Mouse (Mus musculus): ENCODE data around the gene Fbxl17.

Fbxl17 gene

DNA sequence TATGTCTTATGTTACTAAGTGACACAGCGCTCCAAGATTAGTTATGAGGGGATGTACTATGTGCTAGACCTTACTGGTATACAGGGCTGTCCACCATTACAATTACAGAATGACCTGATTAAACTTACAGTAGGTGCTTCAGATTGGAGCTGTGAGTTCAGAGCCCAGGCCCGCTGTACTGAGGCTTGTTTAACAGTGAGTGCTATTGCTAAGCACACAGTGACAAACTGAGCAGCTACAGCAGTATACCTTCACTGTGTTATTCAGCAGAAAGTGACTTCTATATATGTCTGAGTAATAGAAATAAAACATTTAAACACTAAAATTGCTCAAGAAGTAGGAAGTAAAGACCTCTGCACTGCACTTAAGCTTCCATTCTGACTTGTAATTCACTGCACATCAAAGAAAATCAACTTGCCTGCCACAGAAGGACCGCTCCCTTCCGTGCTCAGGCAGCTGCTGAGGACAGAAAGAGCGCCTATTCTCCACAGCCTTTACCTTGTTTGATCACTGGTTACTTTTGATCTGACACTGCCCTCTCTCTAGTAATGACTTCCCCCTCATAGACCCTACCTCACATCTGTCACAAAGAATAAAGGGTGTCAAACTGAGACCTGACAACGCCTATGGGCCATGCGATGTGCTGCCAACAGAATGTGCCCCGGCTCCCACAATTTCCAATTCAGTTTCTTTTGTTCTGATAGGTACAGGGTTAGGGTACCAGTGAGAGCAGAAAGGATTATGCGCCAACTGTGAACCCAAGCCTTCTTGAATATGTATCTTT, 39.9 kb downstream of the Fbxl17 start:
- no peak for ATAC-seq (ENCODE audit: low TSS enrichment)

- ATAC-seq (ENCODE audit: low TSS enrichment): peak; percentile 72
Measured at GRCm38 (mm10) chr17:63458052-63458451, 41.8 kb downstream of the Fbxl17 start.

- peak; percentile 47; the same call in 1 of the 2 replicates for ATAC-seq (ENCODE audit: low TSS enrichment)
Measured at GRCm38 (mm10) chr17:63451311-63452006, 48.4 kb downstream of the Fbxl17 start.

GRCm38 (mm10) chr17:63447691-63448090, 52.1 kb downstream of the Fbxl17 start:
- ATAC-seq (ENCODE audit: low TSS enrichment): no peak

DNA sequence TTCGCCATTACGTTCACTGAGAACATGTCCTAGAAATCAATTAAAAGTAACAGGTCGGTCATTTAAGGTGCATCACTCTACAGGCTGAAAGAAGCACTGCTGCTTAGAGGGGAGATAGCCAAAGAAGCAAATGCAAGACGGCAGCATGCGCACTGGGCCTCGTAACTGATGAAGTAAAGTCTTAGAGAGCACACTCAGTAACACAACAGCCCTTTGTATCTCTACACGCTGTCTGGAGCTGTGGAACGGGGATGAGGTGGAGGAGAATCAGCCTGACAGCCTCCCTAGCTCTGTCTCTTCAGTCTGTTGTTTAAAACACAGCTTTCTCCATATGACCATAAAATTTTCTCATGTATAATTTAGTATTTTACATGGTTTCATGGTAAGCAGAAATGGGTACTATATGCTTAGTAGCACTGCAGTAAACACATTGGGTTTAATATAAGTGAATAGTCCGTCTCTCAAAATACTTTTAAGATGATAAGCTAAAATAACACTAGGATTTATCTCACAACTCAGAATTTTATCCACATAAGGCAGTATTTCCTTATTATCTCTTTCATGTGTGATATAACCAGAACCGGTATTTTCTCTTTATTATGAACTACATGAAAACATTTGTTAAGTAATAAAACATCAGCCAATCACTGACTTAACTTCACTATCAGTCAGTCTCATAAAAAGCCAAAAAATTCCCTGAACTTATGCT, 52.7 kb downstream of the Fbxl17 start:
- ATAC-seq (ENCODE audit: low TSS enrichment): peak; percentile 36

DNA sequence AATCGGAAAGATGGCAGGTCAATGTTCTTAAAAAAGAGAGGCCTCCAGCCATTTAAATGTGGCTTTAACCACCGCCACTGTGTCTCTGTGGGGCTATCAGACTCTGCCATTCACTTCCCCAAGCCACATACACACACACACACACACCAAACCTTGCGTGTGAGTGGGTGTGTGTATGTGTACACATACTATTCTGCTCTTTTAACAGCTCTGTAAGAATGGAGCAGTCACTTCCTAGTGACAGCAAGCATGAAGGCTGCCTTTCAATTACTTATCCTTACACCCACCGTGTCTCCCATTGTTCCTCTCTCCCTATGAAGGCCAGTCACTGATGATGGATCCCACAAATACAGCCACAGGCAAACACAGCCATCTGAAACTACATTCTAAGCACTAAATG, 54.6 kb downstream of the Fbxl17 start:
- no peak for ATAC-seq (ENCODE audit: low TSS enrichment)

DNA sequence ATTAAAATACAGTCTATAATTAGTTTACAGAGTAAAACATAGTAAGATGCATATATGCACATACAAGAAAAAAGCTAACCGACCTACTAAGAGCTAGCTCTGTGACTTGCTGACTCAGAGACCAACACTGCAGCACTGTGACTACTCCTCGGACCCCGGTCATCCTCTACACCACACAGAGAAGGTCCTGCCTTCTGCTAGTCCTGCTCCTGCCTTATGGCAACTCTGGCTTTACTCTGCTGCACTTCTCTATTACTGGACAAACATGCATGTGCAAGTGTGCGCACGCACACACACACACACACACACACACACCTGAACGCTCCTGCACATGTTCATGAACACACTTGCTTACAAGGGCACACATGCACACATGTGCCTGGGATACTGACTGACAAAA, 62.4 kb downstream of the Fbxl17 start:
- ATAC-seq (ENCODE audit: low TSS enrichment): no peak

DNA sequence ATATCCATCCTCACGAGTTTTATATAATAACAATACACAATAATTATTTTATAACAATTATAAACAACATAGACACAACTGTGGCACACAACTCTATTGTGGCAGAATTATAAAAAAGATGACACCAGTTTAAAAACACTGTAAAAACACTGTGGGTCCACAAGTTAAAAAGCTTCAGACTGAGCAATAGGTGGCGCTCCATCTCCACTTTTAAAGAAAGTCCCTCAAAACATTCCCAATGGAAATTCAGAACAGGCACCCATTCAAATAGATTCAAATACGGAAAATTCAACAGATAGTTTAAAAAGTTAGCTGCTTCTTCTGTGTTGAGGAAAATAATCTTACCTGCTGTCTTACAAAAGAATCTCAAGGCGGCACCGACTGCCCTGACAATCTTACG, 65.7 kb downstream of the Fbxl17 start:
- ATAC-seq (ENCODE audit: low TSS enrichment): peak; percentile 62; the same call in 1 of the 2 replicates

DNA sequence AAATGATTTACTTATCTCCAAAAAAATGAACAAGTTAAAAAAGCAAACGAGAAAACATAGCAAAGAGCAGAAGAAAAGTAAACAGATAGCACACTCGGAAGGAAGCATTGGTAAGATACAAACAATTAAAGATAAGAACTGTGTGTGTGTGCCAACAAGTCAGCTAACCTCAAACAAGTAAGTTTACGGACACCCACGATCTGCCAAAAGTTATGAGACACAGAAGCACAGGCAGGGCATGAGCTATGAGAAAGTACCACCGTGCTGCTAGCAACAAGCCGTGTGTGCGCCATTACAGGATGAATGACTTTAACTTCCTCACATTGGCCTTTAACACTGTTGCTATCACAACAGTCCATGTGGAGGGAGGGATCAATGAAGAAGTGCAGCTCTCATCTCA, 68.2 kb downstream of the Fbxl17 start:
- ATAC-seq (ENCODE audit: low TSS enrichment): no peak

DNA sequence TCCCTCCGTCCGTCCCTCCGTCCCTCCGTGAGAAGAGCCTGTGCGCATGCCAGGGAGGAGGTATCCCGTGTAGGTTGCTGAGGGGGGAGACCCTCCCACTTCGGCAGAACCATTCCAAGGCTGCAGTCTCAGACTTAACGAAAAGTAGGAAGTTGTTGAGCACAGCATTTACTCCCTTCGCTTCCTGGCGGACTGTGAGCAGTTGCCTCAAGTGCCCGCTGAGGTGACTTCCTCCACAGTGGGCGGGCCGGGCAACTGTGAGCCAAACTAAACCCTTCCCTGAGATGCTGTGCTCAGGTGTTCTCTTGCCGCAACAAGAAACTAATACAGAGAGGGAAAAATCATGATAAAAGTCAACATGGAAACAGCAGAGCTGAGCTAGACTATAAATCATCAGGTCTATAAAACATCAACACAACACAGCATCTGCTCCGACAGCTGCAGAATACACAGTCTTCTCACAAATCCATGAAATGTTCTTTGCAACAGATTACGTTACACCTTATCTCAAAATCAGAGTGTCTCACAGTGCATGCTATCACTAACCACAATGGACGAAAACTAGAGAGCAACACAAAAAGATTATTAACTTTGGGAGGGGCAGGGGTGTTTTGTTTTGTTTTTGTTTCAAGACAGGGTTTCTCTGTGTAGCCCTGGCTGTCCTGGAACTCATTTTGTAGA, 69.3 kb downstream of the Fbxl17 start:
- peak; percentile 52; the same call in 1 of the 2 replicates for ATAC-seq (ENCODE audit: low TSS enrichment)

DNA sequence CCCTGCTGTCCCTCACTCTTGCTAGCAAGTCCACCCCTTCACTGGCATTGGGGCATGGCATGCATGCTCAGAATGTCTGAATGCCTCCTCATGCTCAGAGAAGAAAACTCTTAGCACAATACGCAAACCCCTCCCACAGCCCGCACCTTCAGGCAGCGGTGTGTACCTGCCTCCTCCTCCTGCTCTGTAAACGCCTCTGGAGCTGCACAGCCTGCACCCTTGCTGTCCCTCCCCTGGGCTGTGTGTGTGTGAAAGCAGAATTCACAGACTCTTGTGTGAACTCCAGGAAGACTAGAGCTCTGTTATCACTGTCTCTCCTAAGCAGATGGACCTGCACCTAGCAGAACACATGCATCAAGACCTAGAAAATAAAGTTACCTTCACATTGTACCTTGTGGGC, 76.0 kb downstream of the Fbxl17 start:
- ATAC-seq (ENCODE audit: low TSS enrichment): peak; percentile 28; the same call in 1 of the 2 replicates

GRCm38 (mm10) chr17:63422685-63423084, 77.1 kb downstream of the Fbxl17 start:
- ATAC-seq (ENCODE audit: low TSS enrichment): peak; percentile 13; the same call in 1 of the 2 replicates

GRCm38 (mm10) chr17:63421864-63422263, 78.0 kb downstream of the Fbxl17 start:
- ATAC-seq (ENCODE audit: low TSS enrichment): no peak

DNA sequence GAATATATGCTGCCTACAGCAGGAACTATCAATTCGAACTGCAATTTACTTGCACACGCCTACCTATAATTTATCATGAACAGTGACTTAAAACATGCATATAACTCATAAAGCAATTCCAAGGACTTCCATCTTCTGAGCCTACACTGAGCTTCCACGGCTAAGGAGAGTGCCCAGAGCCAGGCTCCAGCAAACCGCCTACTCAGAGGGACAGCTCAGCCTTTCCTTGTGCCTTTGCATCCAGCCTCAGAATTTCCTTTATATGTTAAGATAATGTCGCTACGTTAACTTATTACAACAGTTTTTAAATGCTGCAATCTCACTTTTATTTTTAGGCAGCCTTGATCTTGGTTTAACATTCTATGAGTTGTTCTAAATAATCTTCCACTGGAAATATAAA, 80.3 kb downstream of the Fbxl17 start:
- ATAC-seq (ENCODE audit: low TSS enrichment): peak; percentile 90

DNA sequence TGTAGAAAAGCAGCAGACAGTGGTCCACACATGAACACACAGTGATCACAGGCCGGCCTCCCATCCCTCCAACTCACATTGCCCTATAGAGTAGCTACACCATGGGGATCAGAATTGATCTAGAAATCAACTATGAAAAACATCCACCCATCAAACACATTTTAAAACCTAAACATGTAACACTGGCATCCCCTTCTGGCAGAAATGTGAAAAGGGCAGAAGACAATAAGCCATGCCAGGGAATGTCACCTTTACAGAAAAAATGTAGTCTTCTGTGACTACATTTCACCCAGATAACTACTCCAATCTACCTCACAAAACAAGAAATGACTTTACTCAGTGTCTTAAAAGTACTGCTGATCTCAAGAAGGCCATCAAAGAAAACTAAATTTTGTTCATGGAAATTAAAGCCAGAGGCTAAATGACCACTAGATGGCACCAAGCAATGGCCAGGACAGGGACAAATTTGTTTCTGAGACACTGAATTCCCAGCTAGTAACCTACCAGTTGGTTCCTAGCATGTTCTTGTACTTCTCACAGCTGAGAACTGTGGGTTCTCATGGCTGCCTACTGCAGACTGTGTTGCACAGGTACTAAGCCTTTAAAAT, 85.7 kb downstream of the Fbxl17 start:
- peak; percentile 71; the same call in 1 of the 2 replicates for ATAC-seq (ENCODE audit: low TSS enrichment)

DNA sequence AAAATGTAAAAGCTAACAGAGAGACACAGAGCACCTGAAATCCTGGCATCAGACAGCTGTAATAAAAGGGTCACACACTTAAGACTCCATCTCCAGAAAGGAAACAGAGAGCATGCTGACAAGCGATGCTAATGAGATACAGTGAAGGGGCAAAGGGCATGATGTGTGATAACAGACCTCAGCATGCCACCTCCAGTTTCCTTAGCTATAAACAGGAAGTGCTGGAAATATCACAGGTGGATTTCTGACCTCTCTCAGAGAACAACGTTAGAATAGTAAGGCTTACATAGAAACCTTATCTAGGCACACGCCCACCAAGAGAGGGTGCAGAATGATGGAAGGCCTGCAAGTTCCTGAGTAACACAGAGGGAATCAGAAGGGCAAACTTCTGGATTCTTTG, 88.3 kb downstream of the Fbxl17 start:
- ATAC-seq (ENCODE audit: low TSS enrichment): no peak

DNA sequence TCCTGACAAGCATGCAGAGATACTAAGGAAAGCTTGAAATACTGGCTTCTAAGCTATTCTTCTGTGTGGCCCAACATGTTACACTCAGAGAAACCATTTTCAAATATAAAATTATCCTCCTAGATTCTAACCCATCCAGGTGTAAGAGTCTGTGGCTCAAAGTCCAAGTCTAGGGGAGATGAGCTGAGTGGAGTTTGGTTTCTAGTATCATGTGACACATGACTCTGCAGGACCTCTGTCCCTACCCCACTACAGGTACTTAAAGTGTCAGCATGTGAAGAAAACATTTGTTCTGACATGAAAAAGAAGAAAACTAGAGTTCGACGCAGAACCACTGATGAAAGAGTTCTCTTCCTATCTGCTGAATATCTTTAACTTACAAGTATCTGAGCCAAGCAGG, 89.7 kb downstream of the Fbxl17 start:
- ATAC-seq (ENCODE audit: low TSS enrichment): no peak

DNA sequence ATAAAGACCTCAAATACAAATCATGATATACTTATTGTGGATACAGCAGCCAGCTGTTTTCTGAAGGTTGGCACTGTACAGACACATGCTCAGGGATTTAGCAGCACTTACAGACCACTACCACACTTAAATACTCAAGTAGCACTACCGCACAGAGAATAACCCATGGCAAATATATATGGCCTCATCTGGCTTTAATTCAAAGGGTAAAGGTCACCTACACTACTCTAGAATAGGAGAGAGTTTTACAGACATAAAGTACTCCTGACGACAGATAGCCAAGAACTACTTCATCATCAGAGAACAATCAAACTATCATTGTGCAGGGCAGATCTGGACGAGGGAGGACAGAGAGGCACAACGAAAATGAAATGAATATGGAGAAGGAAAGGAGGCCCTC, 93.9 kb downstream of the Fbxl17 start:
- no peak for ATAC-seq (ENCODE audit: low TSS enrichment)

DNA sequence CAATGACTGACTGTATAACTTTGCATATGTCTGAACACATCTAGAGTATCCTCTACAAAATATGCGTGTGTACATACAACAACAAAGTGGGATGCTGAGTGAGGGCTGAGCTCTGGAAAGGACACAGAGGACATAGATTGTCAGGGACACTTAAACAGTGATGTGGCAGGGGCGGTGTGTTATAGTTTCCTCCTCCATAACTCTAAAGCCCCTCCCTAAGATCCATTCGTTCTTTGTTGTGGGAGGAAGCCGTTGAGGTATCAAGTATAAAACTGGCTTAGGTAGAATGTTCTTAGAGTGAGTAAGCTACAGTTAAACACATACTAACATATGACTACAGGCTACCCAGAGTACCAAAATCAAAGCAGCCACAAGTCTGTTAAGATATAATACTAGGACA, 94.3 kb downstream of the Fbxl17 start:
- ATAC-seq (ENCODE audit: low TSS enrichment): no peak

DNA sequence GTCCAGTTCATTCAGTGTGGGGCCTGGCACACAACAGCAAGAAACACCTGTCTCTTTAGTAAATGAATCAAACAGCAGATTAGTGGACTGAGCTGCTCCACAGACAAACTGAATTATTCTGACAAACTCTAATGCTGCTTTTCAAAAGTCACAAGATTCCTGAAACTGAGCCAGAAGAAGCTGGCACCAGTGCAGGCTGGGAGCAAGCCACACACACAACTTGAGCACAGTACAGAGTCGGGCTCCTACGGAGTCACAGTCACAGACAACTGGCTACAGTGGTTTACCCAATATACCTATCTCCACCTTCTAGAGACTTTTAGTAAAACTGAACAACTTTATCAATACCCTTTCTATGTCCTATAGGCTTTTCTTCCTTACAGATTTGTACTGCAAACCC, 94.8 kb downstream of the Fbxl17 start:
- ATAC-seq (ENCODE audit: low TSS enrichment): peak; percentile 50; the same call in 1 of the 2 replicates

DNA sequence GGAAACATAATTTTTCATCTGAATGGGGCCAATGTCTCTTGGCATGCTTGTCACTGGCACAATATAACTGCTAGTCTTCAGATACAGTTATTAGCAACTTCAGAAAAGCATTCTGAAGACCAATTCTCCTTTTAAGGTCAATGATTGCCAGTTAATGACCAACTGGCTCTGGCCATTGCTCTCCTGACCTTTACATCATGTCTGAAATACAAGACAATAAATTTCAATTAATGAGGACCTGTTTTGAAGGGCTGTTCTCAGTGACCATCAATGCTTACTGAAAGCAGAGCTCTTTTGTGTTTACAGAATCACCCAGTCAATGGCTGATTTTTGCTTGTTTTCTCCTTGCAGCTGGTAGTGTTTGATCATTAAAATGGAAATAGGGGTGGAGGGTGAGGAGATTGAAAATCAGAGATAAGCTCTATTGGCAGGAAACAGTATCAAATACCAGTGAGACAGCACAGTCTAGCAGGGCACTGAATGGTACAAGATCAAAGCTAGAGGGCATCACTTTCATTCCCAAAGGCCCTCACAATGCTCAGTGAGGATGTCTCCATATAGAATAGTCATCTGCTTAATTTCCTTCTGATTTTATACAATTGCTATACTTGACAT, 95.9 kb downstream of the Fbxl17 start:
- no peak for ATAC-seq (ENCODE audit: low TSS enrichment)

Data from frontal cortex, adult (tissue).